Mouse (Mus musculus) CD4-positive helper T cell, adult 2 months (primary cell): Measurements from ENCODE around the gene Clpsl2.
"Not testable (repeated sequence)": the region's sequence is repeated elsewhere in the genome, so short reads cannot be mapped to it uniquely, and the experiment has no call there.

Source experiments
- DNase-seq: peaks from one replicate; pipeline ENCODE4 v3.0.0-alpha.2; 2012; ENCODE audit warnings: low read depth, missing footprints, low spot score

The Clpsl2 gene

DNA sequence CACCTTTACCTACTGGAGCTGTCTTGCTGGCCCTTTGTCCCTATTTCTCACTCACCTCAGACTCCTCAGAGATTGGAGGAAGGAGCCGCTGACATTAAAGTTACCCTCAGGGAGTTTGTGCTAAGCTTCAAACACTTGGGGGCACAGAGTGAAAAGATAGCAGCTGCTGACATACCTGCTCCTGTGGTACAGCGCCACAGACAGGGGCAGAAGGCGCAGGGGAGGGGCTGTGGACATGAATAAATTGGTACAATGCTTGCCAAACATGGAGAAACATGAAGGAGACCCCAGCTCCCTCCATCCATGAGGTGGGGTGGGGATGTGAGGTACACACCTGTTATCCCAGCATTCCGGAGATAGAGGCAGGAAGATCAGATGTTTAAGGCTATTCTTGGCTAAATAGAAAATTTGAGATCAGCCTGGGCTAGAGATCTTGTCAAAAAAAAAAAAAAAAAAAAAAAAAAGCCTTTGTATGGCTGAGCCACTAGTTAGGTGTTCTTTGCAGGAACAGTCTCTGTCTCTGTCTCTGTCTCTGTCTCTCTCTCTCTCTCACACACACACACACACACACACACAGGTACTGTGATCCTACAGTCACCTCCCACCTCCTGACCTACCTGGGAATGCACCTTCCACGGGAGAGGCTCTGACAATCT lies 28.0 kb upstream of the Clpsl2 start:
- DNase-seq: no peak

GRCm38 (mm10) chr17:28521920-28522319 lies 27.3 kb upstream of the Clpsl2 start:
- DNase-seq: no peak

DNA sequence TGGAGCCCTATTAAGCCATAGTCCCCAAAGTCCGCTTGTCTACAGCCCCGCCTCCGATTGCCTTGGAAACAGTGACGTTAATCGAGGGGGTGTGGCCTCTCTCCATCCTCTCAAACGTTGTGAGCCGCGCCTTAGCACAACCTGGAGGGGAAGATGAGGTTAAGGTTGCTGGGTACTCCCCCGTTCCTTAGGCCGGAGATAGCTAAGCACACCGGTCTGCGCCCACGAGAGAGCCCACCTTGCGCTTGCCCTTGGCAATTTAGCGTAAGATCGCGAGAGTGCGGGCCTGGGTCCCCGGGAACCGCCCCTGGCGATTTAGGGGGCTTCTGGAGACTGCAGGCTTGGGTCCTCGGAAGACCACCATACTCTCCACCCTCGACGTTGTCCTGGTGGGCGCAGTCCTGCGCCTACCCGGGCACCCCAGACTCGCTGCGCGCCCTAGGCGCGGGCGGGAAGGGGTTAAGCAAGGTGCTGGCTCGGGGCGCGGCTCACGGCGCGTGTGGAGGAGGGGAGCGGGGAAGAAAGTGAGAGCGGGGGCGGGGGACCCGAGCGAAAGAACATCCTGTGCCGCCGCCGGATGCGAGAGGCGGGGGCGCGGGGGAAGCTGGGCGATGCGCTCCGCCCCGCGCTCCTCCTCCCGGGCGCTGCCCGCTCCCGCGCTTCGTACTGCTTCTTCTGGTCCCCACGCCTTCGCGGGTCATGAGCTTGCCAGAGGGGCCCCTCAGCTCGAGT lies 26.4 kb upstream of the Clpsl2 start:
- peak; percentile 96 for DNase-seq

GRCm38 (mm10) chr17:28523355-28524008 lies 25.7 kb upstream of the Clpsl2 start:
- peak; percentile 67 for DNase-seq

GRCm38 (mm10) chr17:28524009-28524695 lies 25.1 kb upstream of the Clpsl2 start:
- DNase-seq: peak; percentile 29

GRCm38 (mm10) chr17:28524831-28525430 lies 24.3 kb upstream of the Clpsl2 start:
- DNase-seq: no peak

GRCm38 (mm10) chr17:28527184-28528042 lies 21.8 kb upstream of the Clpsl2 start:
- no peak for DNase-seq

GRCm38 (mm10) chr17:28528043-28528351 lies 21.2 kb upstream of the Clpsl2 start:
- DNase-seq: peak; percentile 76

DNA sequence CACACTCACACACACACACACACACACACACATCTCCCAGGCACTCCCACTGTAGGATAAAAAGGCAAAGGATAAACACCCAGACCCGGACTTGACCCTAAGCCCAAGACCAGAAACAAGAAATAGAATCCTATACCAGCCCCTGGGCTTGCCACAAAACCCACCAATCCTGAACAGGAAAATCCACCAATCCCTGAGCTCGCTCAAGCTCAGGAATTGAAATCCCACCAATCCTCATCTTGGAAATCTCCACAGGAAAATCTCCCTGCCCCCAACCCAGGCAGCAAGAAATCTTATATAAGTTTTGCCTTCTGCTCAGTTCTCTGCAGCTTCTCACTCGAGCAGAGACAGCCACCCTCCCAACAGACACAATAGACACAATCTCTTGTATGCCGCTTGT lies 20.1 kb upstream of the Clpsl2 start:
- no peak for DNase-seq

DNA sequence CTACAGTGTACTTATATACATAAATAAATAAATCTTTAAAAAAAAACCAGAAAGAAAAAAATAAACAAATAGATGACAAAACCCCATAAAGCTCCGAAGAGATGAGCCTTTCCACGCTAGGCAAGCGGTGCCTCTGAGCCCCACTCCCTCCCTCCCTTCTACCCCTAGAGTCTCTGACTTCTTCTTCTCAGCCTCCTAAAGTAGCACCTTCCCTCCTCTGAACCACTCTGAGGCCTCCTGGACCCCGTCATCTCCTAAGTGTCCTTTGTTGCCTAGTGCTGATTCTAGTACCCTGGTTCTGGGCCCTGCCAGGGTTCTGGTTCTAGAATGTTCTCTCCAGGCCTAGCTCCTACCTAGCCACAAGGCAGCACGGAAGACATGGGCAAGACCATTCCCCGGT lies 18.7 kb upstream of the Clpsl2 start, which contains the start of gene Armc12:
Armc12 (plus strand) TSS at position 301 of the 400 bp plus-strand sequence.
- DNase-seq: no peak

- DNase-seq: no peak
These were observed 17.3 kb upstream of the Clpsl2 start for GRCm38 (mm10) chr17:28531946-28532345.

- DNase-seq: no peak
These were observed 16.7 kb upstream of the Clpsl2 start for GRCm38 (mm10) chr17:28532557-28532956.

DNA sequence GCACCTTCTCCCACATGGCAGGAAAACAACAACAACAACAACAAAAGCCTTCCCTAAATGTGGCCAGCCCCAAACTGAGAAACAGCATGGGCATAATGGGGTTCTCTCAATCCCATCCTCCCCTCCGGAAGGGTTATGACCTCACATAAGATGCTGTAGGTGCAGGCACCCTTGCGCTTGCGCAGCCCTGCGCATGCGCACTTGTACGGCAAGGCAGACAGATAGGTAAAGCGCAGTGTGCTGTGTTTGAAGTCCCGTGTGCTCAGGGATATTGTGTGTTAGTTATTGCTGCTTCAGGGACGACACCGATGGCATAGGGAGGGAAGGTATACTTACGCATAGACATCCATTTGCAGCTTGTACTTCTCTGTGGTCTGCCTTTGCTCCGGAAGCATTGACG lies 15.9 kb upstream of the Clpsl2 start:
- DNase-seq: no peak

GRCm38 (mm10) chr17:28537881-28538280 lies 11.3 kb upstream of the Clpsl2 start:
- DNase-seq: no peak

GRCm38 (mm10) chr17:28546925-28547324 lies 2.3 kb upstream of the Clpsl2 start:
- no peak for DNase-seq

GRCm38 (mm10) chr17:28548550-28548949 lies 661 bp upstream of the Clpsl2 start:
- DNase-seq: no peak

DNA sequence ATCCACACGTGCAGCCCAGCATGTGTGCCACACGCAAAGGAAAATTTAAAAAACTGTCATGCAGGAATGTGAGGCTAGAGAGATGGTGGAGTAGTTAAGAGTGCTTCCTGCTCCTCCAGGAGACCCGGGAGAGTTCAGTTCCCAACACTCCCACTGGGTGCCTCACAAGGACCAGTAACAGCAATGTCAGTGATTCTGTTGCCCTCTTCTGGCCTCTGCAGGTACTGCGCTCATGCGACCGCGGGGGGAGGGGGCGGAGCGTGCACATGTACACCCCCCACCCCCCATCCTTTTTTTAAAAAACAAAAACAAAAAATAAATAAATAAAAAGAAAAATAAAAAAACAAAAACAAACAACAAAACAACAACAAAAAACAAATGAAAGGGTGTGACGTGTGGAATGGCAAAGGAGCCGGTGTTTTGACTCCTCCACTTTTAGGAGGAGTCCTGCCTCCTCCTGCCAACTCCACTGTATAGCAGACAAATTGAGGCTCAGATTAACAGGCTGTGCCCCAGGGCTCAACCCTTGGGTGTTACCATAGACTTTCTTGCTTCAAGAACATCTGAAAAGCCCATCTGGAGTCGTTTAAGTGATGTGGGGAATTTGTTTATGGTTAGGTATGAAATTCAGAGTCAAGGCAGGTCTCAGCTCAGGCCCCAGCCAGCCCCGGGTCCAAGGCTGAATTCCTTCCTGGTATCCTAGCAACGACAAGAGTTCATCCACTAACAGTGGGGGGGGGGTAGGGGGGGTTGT lies 4.0 kb downstream of the Clpsl2 start:
- DNase-seq: peak; percentile 76

- not testable (repeated sequence) for DNase-seq
These were observed 4.8 kb downstream of the Clpsl2 start for GRCm38 (mm10) chr17:28554021-28554420.

GRCm38 (mm10) chr17:28556635-28557396 lies 7.6 kb downstream of the Clpsl2 start:
- no peak for DNase-seq
